Mouse (Mus musculus) heart, embryonic 10.5 days (tissue): ENCODE results near the gene Stx6. TPM values are rescaled to one million over a fixed set of nuclear protein-coding genes. Genes with fewer than 3 reads are reported as not detected.

Experiments used
- DNase-seq: peaks from one replicate; pipeline ENCODE4 v3.0.0-alpha.2; 2017; ENCODE audit warnings: low spot score
- H3K27ac ChIP-seq: fragments of 300-500 bp; sonication (generic); 2 replicates; pipeline ENCODE4 v1.5.1; 2016; ENCODE audit warnings: mild to moderate bottlenecking
- H3K27me3 ChIP-seq: fragments of 300-500 bp; sonication (generic); 2 replicates; pipeline ENCODE4 v1.6.1; 2016; ENCODE audit warnings: mild to moderate bottlenecking; ENCODE audit not compliant: poor library complexity, insufficient read depth, severe bottlenecking
- H3K36me3 ChIP-seq: fragments of 300-500 bp; sonication (generic); 2 replicates; pipeline ENCODE4 v1.6.1; 2016; ENCODE audit warnings: mild to moderate bottlenecking, moderate library complexity
- H3K4me1 ChIP-seq: fragments of 300-500 bp; sonication (generic); 2 replicates; pipeline ENCODE4 v1.6.1; 2016; ENCODE audit warnings: mild to moderate bottlenecking
- H3K4me3 ChIP-seq: fragments of 300-500 bp; sonication (generic); 2 replicates; pipeline ENCODE4 v1.5.1; 2016; ENCODE audit warnings: mild to moderate bottlenecking, moderate library complexity
- H3K9me3 ChIP-seq: fragments of 300-500 bp; sonication (generic); 2 replicates; pipeline ENCODE4 v1.6.1; 2016; ENCODE audit warnings: mild to moderate bottlenecking, moderate library complexity
- WGBS: fragments of 180-500 bp; shearing (Covaris S2); methylation state at CpG from one replicate; pipeline ENCODE4 v1.1.7; 2016; 5-methylcytosine and 5-hydroxymethylcytosine counted together
- polyA plus RNA-seq: library from polyadenylated mRNA; unstranded; fragments of >200 nt; fragmentation: Nextera tagmentation; extraction: Ambion mirVana; gene quantifications from 2 replicates; pipeline ENCODE4 v1.2.1, GENCODE M21; 2016

The Stx6 gene
- polyA plus RNA-seq, 1 experiment from 2014 or later = 66.9 TPM

- peaks cover 43% of the 10 kb centered on the region for H3K4me1 ChIP-seq
- no peaks in the 10 kb centered on the region for H3K9me3 ChIP-seq
- H3K36me3 ChIP-seq = no peaks in the 10 kb centered on the region
- no peaks in the 10 kb centered on the region for H3K27me3 ChIP-seq
- WGBS = 36% methylated on average over 8 of the region's 8 CpGs
- peak; percentile 82 for DNase-seq
- H3K27ac ChIP-seq = peak overlapping the region; percentile 47; the same call in 1 of the 2 replicates
- H3K4me3 ChIP-seq = no peak overlapping the region
These were observed 23.6 kb upstream of the Stx6 start for GRCm38 (mm10) chr1:155134866-155135265.

DNA sequence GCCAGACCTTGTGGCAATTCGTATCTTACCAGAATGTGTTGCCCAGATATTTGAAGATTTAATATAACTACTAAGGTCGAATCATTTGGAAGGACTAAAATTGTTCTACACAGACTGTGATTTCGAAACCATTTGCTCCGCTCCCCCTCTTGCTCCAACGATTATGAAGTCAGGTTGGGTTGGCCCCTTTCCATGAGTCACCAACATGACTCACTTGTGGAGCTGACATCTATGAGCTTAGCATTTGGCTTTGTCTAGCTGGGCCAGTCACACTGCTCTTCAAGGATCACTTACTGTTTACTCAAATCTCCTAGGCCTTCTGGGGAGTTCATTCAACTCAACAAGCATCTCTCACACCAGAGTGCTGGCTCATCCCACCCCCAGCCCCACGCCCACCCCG, 19.7 kb upstream of the Stx6 start:
- Histone ChIP-seq H3K4me3 (no peak overlapping the region), H3K4me1 (peaks cover 42% of the 10 kb centered on the region), H3K9me3 (no peaks in the 10 kb centered on the region), H3K27ac (no peak overlapping the region), H3K27me3 (no peaks in the 10 kb centered on the region), H3K36me3 (no peaks in the 10 kb centered on the region)
- 88% methylated on average over 7 of the region's 7 CpGs for WGBS
- DNase-seq = no peak

GRCm38 (mm10) chr1:155140076-155140475, 18.4 kb upstream of the Stx6 start:
- Histone ChIP-seq H3K4me1 (peaks cover 29% of the 10 kb centered on the region), H3K27me3 (no peaks in the 10 kb centered on the region), H3K27ac (no peak overlapping the region), H3K36me3 (no peaks in the 10 kb centered on the region), H3K9me3 (no peaks in the 10 kb centered on the region), H3K4me3 (no peak overlapping the region)
- DNase-seq = no peak
- WGBS = 67% methylated on average over 2 of the region's 2 CpGs

DNA sequence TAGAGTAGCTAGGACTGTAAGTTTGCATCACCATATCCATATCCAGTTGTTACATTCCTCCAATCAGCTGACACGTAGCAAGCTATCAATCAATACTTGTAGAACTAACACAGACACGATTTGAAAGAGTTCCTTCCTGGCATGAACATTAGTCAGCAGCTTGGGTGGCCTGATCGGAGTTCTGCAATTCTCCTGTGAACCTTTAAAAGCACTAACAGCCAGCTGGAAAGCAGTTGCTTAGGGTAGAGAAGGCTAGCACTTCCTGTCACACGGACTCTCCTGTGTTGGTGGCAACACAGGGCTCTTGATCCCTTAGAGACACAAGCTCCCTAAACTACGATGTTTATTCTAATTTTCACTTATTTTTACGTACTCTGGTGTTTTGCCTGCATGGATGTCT, 12.9 kb upstream of the Stx6 start:
- Histone ChIP-seq H3K4me1 (peaks cover 10% of the 10 kb centered on the region; the same call in 1 of the 2 replicates), H3K9me3 (no peaks in the 10 kb centered on the region), H3K36me3 (no peaks in the 10 kb centered on the region), H3K27ac (no peak overlapping the region), H3K4me3 (no peak overlapping the region), H3K27me3 (no peaks in the 10 kb centered on the region)
- DNase-seq = no peak
- WGBS = 52% methylated on average over 6 of the region's 6 CpGs

- H3K36me3 ChIP-seq = no peaks in the 10 kb centered on the region
- 0 out of 2 replicates have a peak within 1 kb of the TSS, but pooled peaks have one; percentile 32 for H3K27ac ChIP-seq
- peaks cover 10% of the 10 kb centered on the region; the same call in 1 of the 2 replicates for H3K4me1 ChIP-seq
- peak within 1 kb of the TSS; percentile 42 for H3K4me3 ChIP-seq
- no peaks in the 10 kb centered on the region for H3K27me3 ChIP-seq
- H3K9me3 ChIP-seq = no peaks in the 10 kb centered on the region
- WGBS = 53% methylated on average over 8 of the region's 8 CpGs
- no peak for DNase-seq
These were observed 11.9 kb upstream of the Stx6 start, which contains the start of gene Mr1 for GRCm38 (mm10) chr1:155146572-155146980. Gene Mr1 (minus strand): TSS chr1:155146814.

- no peak for DNase-seq
- H3K4me3 ChIP-seq = no peak overlapping the region
- no peaks in the 10 kb centered on the region for H3K27me3 ChIP-seq
- no peak overlapping the region for H3K27ac ChIP-seq
- H3K9me3 ChIP-seq = no peaks in the 10 kb centered on the region
- no peaks in the 10 kb centered on the region for H3K36me3 ChIP-seq
- H3K4me1 ChIP-seq = peaks cover 10% of the 10 kb centered on the region; the same call in 1 of the 2 replicates
- WGBS = 75% methylated on average over 2 of the region's 2 CpGs
These were observed 11.3 kb upstream of the Stx6 start for GRCm38 (mm10) chr1:155147228-155147627.

GRCm38 (mm10) chr1:155149403-155149802, 9.1 kb upstream of the Stx6 start:
- WGBS = 86% methylated on average over 3 of the region's 3 CpGs

DNA sequence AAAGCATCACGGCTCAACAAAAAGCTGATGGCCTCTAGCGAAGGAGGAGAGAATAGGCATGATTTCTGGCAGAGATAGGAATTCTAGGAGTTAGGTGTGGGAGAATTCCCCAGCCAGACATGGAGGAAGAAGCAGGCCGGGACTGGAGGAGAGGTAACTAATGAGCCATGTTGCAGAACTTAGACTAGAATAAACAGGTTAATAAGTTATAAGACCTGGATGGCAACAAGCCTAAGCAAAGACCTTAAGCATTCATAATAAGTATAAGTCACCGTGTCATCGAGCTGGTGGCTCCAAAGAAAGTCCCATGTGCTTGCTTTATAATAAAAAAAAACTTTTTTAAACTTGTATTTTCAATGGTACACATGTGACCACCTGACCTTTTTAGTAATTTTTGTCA, 7.7 kb upstream of the Stx6 start:
- H3K36me3 ChIP-seq = no peaks in the 10 kb centered on the region
- no peak for DNase-seq
- peaks cover 6% of the 10 kb centered on the region; the same call in 1 of the 2 replicates for H3K4me1 ChIP-seq
- H3K27ac ChIP-seq = no peak overlapping the region
- WGBS = 89% methylated on average over 5 of the region's 5 CpGs
- H3K4me3 ChIP-seq = no peak overlapping the region
- H3K9me3 ChIP-seq = no peaks in the 10 kb centered on the region
- no peaks in the 10 kb centered on the region for H3K27me3 ChIP-seq

More at GRCm38 (mm10) chr1:155149403-155149802, 9.1 kb upstream of the Stx6 start:
- no peaks in the 10 kb centered on the region for H3K9me3 ChIP-seq
- H3K4me3 ChIP-seq = no peak overlapping the region
- H3K27me3 ChIP-seq = no peaks in the 10 kb centered on the region
- peaks cover 10% of the 10 kb centered on the region; the same call in 1 of the 2 replicates for H3K4me1 ChIP-seq
- no peak for DNase-seq
- H3K36me3 ChIP-seq = no peaks in the 10 kb centered on the region
- no peak overlapping the region for H3K27ac ChIP-seq

GRCm38 (mm10) chr1:155153906-155154305, 4.6 kb upstream of the Stx6 start:
- Histone ChIP-seq H3K36me3 (no peaks in the 10 kb centered on the region), H3K27me3 (no peaks in the 10 kb centered on the region), H3K4me1 (peaks cover 7% of the 10 kb centered on the region), H3K9me3 (no peaks in the 10 kb centered on the region), H3K27ac (no peak overlapping the region), H3K4me3 (no peak overlapping the region)
- DNase-seq = no peak
- 69% methylated on average over 4 of the region's 4 CpGs for WGBS

GRCm38 (mm10) chr1:155158970-155159484, 512 bp downstream of the Stx6 start:
- WGBS = 1% methylated on average over 46 of the region's 46 CpGs
- Histone ChIP-seq H3K27ac (peak overlapping the region; percentile 96), H3K36me3 (no peaks in the 10 kb centered on the region), H3K4me1 (peaks cover 26% of the 10 kb centered on the region), H3K4me3 (peak overlapping the region; percentile 96), H3K27me3 (no peaks in the 10 kb centered on the region), H3K9me3 (no peaks in the 10 kb centered on the region)
- DNase-seq = peak; percentile 86

GRCm38 (mm10) chr1:155167453-155167852, 8.9 kb downstream of the Stx6 start:
- DNase-seq = no peak
- Histone ChIP-seq H3K4me3 (no peak overlapping the region), H3K27ac (no peak overlapping the region), H3K4me1 (peaks cover 39% of the 10 kb centered on the region), H3K9me3 (no peaks in the 10 kb centered on the region), H3K27me3 (no peaks in the 10 kb centered on the region), H3K36me3 (no peaks in the 10 kb centered on the region)
- 85% methylated on average over 3 of the region's 3 CpGs for WGBS

DNA sequence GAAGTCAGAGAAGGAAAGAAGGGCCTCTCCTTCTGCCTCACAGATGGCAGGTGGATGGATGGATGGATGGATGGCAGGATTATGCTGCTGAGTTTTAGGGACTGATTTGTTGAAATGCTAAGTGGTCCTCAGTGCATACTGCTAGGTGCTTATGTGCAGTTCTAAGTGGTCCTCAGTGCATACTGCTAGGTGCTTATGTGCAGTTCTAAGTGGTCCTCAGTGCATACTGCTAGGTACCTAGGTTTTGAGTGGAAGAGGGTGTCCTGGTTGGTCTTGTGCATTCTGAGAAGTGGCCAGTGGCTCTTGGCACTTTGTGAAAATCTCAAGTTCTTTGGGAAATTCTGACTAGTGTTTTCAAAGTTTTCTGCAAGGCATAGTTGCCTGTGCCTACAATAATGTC, 11.4 kb downstream of the Stx6 start:
- Histone ChIP-seq H3K4me1 (peaks cover 27% of the 10 kb centered on the region), H3K36me3 (peaks cover 11% of the 10 kb centered on the region; the same call in 1 of the 2 replicates), H3K4me3 (no peak overlapping the region), H3K27me3 (no peaks in the 10 kb centered on the region), H3K27ac (no peak overlapping the region), H3K9me3 (no peaks in the 10 kb centered on the region)
- no peak for DNase-seq

DNA sequence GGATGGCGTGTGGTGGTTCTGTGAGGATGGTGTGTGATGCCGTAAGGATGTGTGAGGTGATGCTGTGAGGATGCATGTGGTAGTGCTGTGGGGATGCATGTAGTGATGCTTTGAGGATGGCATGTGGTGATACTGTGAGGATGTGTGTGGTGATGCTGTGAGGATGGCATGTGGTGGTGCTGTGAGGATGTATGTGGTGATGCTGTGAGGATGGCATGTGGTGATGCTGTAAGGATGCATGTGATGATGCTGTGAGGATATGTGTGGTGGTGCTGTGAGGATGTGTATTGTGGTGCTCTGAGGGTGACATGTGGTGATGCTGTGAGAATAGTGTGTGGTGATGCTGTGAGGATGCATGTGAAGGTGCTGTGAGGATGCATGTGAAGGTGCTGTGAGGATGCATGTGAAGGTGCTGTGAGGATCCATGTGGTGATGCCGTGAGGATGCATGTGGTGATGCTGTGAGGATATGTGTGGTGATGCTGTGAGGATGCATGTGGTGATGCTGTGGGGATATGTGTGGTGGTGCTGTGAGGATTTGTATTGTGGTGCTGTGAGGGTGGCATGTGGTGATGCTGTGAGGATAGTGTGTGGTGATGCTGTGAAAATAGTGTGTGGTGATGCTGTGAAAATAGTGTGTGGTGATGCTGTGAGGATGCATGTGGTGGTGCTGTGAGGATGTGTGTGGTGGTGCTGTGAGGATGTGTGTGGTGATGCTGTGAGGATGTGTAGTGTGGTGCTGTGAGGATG, 14.6 kb downstream of the Stx6 start:
- no peaks in the 10 kb centered on the region for H3K27me3 ChIP-seq
- no peaks in the 10 kb centered on the region for H3K9me3 ChIP-seq
- H3K4me1 ChIP-seq = peaks cover 14% of the 10 kb centered on the region
- 88% methylated on average over 3 of the region's 3 CpGs for WGBS
- H3K4me3 ChIP-seq = no peak overlapping the region
- H3K27ac ChIP-seq = no peak overlapping the region
- peaks cover 38% of the 10 kb centered on the region for H3K36me3 ChIP-seq
- no peak for DNase-seq
